Mouse (Mus musculus) kidney, postnatal 0 days (tissue): ENCODE data around the gene 4833427G06Rik. TPM values are rescaled to one million over a fixed set of nuclear protein-coding genes. Genes with fewer than 3 reads are reported as not detected.

Experiments used
- ATAC-seq: fragments of 200-750 bp; cut with Nextera tagmentation; replicated peaks from 2 replicates; pipeline ENCODE4 v1.8.0; 2017; ENCODE audit warnings: low read depth, moderate number of reproducible peaks, moderate TSS enrichment, moderate library complexity; ENCODE audit not compliant: low FRiP score
- DNase-seq: peaks from one replicate; pipeline ENCODE4 v3.0.0-alpha.2; 2016; ENCODE audit warnings: low spot score
- H3K27ac ChIP-seq: fragments of 300-500 bp; sonication (generic); 2 replicates; pipeline ENCODE4 v1.5.1; 2014; ENCODE audit warnings: mild to moderate bottlenecking
- H3K27me3 ChIP-seq: fragments of 300-500 bp; sonication (generic); 2 replicates; pipeline ENCODE4 v1.6.1; 2014; ENCODE audit warnings: low read length, mixed read lengths; ENCODE audit not compliant: insufficient read depth
- H3K36me3 ChIP-seq: fragments of 300-500 bp; sonication (generic); 2 replicates; pipeline ENCODE4 v1.6.1; 2014; ENCODE audit warnings: low read length, mixed read lengths; ENCODE audit not compliant: insufficient read depth
- H3K4me1 ChIP-seq: fragments of 300-500 bp; sonication (generic); replicated peaks from 2 replicates; pipeline ENCODE4 v1.6.1; 2014; ENCODE audit warnings: antibody characterized with exemption, low read length, mixed read lengths; ENCODE audit not compliant: insufficient read depth
- H3K4me2 ChIP-seq: fragments of 300-500 bp; sonication (generic); 2 replicates; pipeline ENCODE4 v1.6.1; 2014; ENCODE audit warnings: mild to moderate bottlenecking, low read length, moderate library complexity, mixed read lengths
- H3K4me3 ChIP-seq: fragments of 300-500 bp; sonication (generic); replicated peaks from 2 replicates; pipeline ENCODE4 v1.5.1; 2014; ENCODE audit warnings: low read depth, low read length
- H3K9ac ChIP-seq: fragments of 300-500 bp; sonication (generic); 2 replicates; pipeline ENCODE4 v1.6.1; 2014; ENCODE audit warnings: low read depth, low read length
- H3K9me3 ChIP-seq: fragments of 300-500 bp; sonication (generic); replicated peaks from 2 replicates; pipeline ENCODE4 v1.6.1; 2016; ENCODE audit warnings: low read length, inconsistent platforms, mixed read lengths
- CTCF ChIP-seq: IDR thresholded peaks from 2 replicates; pipeline ENCODE4 v1.5.1; 2016; ENCODE audit warnings: antibody characterized with exemption, low read depth, mild to moderate bottlenecking, moderate library complexity
- WGBS: fragments of 180-500 bp; shearing (Covaris S2); extraction: QIAGEN DNeasy Blood & Tissue Kit; methylation state at CpG from one replicate; pipeline ENCODE4 v1.1.7; 2014; 5-methylcytosine and 5-hydroxymethylcytosine counted together
- polyA plus RNA-seq: library from polyadenylated mRNA; unstranded; fragments of >200 nt; fragmentation: Nextera tagmentation; extraction: Ambion mirVana; gene quantifications from 2 replicates; pipeline ENCODE4 v1.2.1, GENCODE M21; 2015

4833427G06Rik gene
- polyA plus RNA-seq, 1 experiment from 2014 or later = not detected

DNA sequence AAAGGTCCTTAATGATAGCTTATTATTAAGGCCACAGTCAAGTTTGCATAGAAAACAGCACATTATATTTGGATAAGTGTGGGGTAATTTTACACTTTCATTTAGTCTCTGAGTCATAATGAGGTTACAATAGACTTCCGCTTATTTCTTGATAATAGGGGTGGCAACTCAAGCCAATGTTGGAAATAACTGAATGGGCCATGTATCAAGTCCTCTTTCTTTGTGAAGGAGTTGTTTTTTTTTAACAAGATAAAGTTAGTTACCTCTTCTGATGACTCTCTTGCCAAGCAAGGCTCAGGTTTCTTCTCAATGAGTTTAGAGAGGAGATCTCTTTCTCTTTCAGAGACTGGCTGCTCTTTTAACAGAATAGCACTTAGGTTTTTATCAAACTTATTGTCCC, 36.4 kb upstream of the 4833427G06Rik start:
- ATAC-seq = no peak
- WGBS = 95% methylated on average over 1 of the region's 1 CpGs

GRCm38 (mm10) chr9:51137836-51138235, 36.0 kb upstream of the 4833427G06Rik start:
- 68% methylated on average over 1 of the region's 1 CpGs for WGBS
- DNase-seq (no peak), ATAC-seq (no peak)
- no peaks in the 10 kb centered on the region for H3K9me3 ChIP-seq
- no peaks in the 10 kb centered on the region for H3K4me1 ChIP-seq
- H3K27ac ChIP-seq = no peak overlapping the region
- no peaks in the 10 kb centered on the region for H3K36me3 ChIP-seq
- no peak overlapping the region for H3K4me3 ChIP-seq
- TF ChIP-seq CTCF = no peak
- no peak overlapping the region for H3K4me2 ChIP-seq
- no peak overlapping the region for H3K9ac ChIP-seq
- no peaks in the 10 kb centered on the region for H3K27me3 ChIP-seq

More for the DNA sequence above, 36.4 kb upstream of the 4833427G06Rik start:
- Histone ChIP-seq H3K27me3 (no peaks in the 10 kb centered on the region), H3K27ac (no peak overlapping the region), H3K9me3 (no peaks in the 10 kb centered on the region), H3K4me2 (no peak overlapping the region), H3K9ac (no peak overlapping the region), H3K4me3 (no peak overlapping the region), H3K4me1 (no peaks in the 10 kb centered on the region), H3K36me3 (no peaks in the 10 kb centered on the region)
- no peak for DNase-seq
- no peak for TF ChIP-seq CTCF

DNA sequence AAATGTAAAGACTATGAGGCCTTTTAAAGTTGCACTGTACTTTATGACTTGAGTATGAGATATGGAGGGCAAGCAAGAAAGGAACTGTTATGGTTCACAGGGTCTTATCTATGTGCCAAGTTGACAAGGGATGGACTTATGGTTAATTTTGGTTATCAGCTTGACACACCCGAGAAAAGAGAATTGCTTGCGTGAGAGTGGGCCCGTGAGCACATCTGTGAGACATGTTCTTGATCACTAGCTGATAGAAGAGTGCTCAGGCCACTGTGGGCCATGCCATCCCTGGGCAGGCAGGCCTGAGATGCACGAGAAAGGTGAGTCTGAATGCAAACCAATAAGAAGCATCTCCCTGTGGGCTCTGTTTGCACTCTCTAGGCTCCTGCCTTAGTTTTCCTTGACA, 35.6 kb upstream of the 4833427G06Rik start:
- 81% methylated on average over 4 of the region's 4 CpGs for WGBS
- no peak for TF ChIP-seq CTCF

DNA sequence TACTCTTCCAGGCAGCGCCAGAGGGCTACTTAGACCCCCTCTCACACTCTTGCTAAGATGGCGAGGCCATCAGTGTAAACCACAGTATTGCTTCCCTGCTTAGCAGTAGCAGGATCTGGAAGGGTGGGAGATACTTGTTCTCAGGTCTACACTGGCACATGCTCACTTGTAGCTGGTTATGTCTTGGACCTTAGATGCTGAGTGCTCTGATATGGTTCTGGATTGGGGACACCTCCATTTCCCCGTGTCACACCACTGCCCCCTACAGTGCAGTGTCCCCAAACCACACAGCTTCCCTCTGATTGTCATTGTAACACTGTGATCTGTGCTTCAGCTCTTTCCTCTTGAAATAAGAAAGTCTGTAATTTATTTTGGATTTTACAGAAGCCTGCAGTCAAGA, 35.1 kb upstream of the 4833427G06Rik start:
- H3K4me1 ChIP-seq = no peaks in the 10 kb centered on the region
- WGBS = 65% methylated on average over 3 of the region's 3 CpGs
- H3K4me2 ChIP-seq = no peak overlapping the region
- no peaks in the 10 kb centered on the region for H3K36me3 ChIP-seq
- no peaks in the 10 kb centered on the region for H3K27me3 ChIP-seq
- peak; percentile 67 for TF ChIP-seq CTCF
- H3K9ac ChIP-seq = no peak overlapping the region
- ATAC-seq = no peak
- peak; percentile 44 for DNase-seq
- H3K9me3 ChIP-seq = no peaks in the 10 kb centered on the region
- H3K27ac ChIP-seq = no peak overlapping the region
- no peak overlapping the region for H3K4me3 ChIP-seq

More for the DNA sequence above, 35.6 kb upstream of the 4833427G06Rik start:
- DNase-seq (no peak), ATAC-seq (no peak)
- Histone ChIP-seq H3K36me3 (no peaks in the 10 kb centered on the region), H3K9me3 (no peaks in the 10 kb centered on the region), H3K9ac (no peak overlapping the region), H3K4me3 (no peak overlapping the region), H3K27me3 (no peaks in the 10 kb centered on the region), H3K4me1 (no peaks in the 10 kb centered on the region), H3K4me2 (no peak overlapping the region), H3K27ac (no peak overlapping the region)

DNA sequence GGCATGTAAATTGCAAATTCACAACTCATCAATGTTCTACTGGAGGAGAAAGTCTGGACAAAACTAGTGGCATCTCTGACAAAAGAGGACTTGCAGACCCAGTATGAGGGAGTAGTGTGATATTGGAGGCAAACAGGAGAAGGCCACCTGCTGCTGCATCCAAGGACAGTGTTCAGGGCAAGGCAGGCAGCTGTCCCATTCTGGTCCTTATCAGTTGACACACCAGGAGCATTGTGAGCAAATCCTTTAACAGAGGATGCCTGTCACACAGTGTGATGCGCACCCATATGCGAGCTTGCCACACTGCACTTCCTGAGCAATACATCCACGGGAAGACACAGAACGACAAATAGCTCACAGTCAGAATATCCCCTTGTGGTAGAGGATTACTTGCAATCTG, 12.9 kb upstream of the 4833427G06Rik start:
- Histone ChIP-seq H3K4me3 (no peak overlapping the region), H3K36me3 (no peaks in the 10 kb centered on the region), H3K4me2 (no peak overlapping the region), H3K27me3 (no peaks in the 10 kb centered on the region), H3K9ac (no peak overlapping the region), H3K4me1 (no peaks in the 10 kb centered on the region), H3K27ac (no peak overlapping the region), H3K9me3 (no peaks in the 10 kb centered on the region)
- no peak for ATAC-seq
- no peak for TF ChIP-seq CTCF
- 78% methylated on average over 4 of the region's 4 CpGs for WGBS
- no peak for DNase-seq

DNA sequence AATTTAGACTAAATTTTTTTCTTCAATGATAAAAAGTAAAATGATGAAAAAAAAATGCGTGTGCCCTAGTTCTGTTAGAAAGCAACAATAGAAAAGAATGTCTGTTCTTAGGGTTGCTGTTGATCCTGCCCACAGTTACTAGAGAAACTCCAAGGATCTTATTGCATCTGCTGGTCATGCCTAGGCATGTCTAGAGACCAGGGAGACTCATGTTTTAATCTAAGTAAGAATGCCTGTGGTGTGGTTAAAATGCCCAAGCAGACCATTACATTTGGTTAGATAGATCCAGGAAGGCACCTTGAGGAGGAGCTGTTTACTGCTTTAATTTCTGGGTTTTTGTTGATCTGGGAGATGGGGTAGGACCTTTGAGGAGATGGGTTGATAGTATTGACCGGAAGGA, 3.9 kb upstream of the 4833427G06Rik start:
- H3K27me3 ChIP-seq = no peaks in the 10 kb centered on the region
- no peak overlapping the region for H3K4me3 ChIP-seq
- no peaks in the 10 kb centered on the region for H3K36me3 ChIP-seq
- no peak for ATAC-seq
- DNase-seq = no peak
- no peaks in the 10 kb centered on the region for H3K9me3 ChIP-seq
- H3K9ac ChIP-seq = no peak overlapping the region
- 70% methylated on average over 2 of the region's 2 CpGs for WGBS
- no peak overlapping the region for H3K4me2 ChIP-seq
- no peak for TF ChIP-seq CTCF
- peaks cover 8% of the 10 kb centered on the region; the same call in 1 of the 2 replicates for H3K4me1 ChIP-seq
- H3K27ac ChIP-seq = no peak overlapping the region
